Mouse (Mus musculus) megakaryocyte, embryonic 14.5 days (primary cell): ENCODE results near the gene Grin2b. TPM values are rescaled to one million over a fixed set of nuclear protein-coding genes. Genes with fewer than 3 reads are reported as not detected.

Source experiments
- H3K27me3 ChIP-seq: replicated peaks from 2 replicates; pipeline ENCODE3; 2012; ENCODE audit warnings: inconsistent platforms
- H3K36me3 ChIP-seq: replicated peaks from 2 replicates; pipeline ENCODE3; 2012; ENCODE audit warnings: low read length, inconsistent platforms, mixed read lengths
- H3K4me1 ChIP-seq: 2 replicates; pipeline ENCODE4 v1.6.1; 2012; ENCODE audit warnings: inconsistent platforms
- H3K4me3 ChIP-seq: replicated peaks from 2 replicates; pipeline ENCODE3; 2012; ENCODE audit warnings: moderate library complexity, mild to moderate bottlenecking, inconsistent platforms
- H3K9me3 ChIP-seq: 2 replicates; pipeline ENCODE4 v1.6.1; 2012; ENCODE audit warnings: inconsistent platforms
- FLI1 ChIP-seq: IDR thresholded peaks from 2 replicates; pipeline ENCODE4 v1.6.1; 2012; ENCODE audit warnings: low read length, inconsistent platforms, mixed read lengths
- GATA1 ChIP-seq: IDR thresholded peaks from 3 replicates; pipeline ENCODE4 v1.6.1; 2012; ENCODE audit warnings: mixed read lengths, low read length, inconsistent platforms, borderline replicate concordance
- polyA plus RNA-seq: library from polyadenylated mRNA; stranded (reverse); fragments of >175 nt; gene quantifications from 2 replicates; pipeline ENCODE4 v1.2.3, GENCODE M21; 2012; ENCODE audit warnings: low replicate concordance; ENCODE audit not compliant: insufficient read depth

The Grin2b gene
- polyA plus RNA-seq, 1 experiment = not detected

- no peaks in the 10 kb centered on the region for H3K36me3 ChIP-seq
- H3K9me3 ChIP-seq = peaks cover 40% of the 10 kb centered on the region
- no peaks in the 10 kb centered on the region for H3K4me1 ChIP-seq
- H3K27me3 ChIP-seq = no peaks in the 10 kb centered on the region
- no peak overlapping the region for H3K4me3 ChIP-seq
- TF ChIP-seq FLI1 = no peak
Measured at GRCm38 (mm10) chr6:136018962-136019361, 154.3 kb downstream of the Grin2b start.

- no peak for TF ChIP-seq FLI1
- no peak for TF ChIP-seq GATA1
- Histone ChIP-seq H3K4me1 (no peaks in the 10 kb centered on the region), H3K9me3 (peaks cover 46% of the 10 kb centered on the region), H3K36me3 (no peaks in the 10 kb centered on the region), H3K27me3 (no peaks in the 10 kb centered on the region), H3K4me3 (no peak overlapping the region)
Measured at GRCm38 (mm10) chr6:136013556-136014380, 159.5 kb downstream of the Grin2b start.

DNA sequence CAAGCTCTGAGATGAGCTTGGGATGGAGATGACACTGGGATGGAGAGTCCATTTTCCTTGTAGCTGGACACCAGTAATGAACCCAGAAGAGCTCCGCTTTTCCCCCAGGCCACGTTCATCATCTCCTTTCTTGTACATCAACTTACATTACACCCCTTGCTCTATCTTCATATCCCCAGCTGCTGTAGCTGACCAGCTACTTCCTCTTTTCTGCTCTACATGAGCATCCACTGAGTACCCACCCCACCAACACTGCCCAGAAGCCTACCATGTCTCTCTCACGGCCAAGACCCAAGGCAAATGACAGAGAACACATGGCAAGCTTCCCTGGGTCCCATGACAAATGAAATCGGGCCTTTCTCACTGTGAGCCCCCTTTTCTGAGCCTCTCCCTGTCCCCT, 161.8 kb downstream of the Grin2b start:
- peaks cover 45% of the 10 kb centered on the region for H3K9me3 ChIP-seq
- no peaks in the 10 kb centered on the region for H3K27me3 ChIP-seq
- H3K36me3 ChIP-seq = no peaks in the 10 kb centered on the region
- H3K4me1 ChIP-seq = no peaks in the 10 kb centered on the region
- TF ChIP-seq FLI1 (no peak), GATA1 (no peak)
- peak overlapping the region; percentile 24 for H3K4me3 ChIP-seq

DNA sequence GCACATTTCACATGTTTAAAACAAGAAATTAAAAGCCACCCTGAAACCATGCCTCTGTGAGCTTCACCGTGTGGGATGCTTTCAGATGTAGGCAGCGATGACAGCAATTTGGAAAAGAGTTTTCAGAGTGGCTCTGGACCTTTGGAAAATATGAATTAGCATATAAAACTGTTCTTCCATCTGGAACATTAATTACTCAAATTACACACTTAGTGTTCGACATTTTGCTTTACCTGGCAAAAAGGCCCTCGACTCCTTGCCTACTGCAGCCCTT, 162.3 kb downstream of the Grin2b start:
- H3K36me3 ChIP-seq = no peaks in the 10 kb centered on the region
- TF ChIP-seq FLI1 (no peak), GATA1 (no peak)
- H3K9me3 ChIP-seq = peaks cover 42% of the 10 kb centered on the region
- H3K27me3 ChIP-seq = no peaks in the 10 kb centered on the region
- no peak overlapping the region for H3K4me3 ChIP-seq
- no peaks in the 10 kb centered on the region for H3K4me1 ChIP-seq

DNA sequence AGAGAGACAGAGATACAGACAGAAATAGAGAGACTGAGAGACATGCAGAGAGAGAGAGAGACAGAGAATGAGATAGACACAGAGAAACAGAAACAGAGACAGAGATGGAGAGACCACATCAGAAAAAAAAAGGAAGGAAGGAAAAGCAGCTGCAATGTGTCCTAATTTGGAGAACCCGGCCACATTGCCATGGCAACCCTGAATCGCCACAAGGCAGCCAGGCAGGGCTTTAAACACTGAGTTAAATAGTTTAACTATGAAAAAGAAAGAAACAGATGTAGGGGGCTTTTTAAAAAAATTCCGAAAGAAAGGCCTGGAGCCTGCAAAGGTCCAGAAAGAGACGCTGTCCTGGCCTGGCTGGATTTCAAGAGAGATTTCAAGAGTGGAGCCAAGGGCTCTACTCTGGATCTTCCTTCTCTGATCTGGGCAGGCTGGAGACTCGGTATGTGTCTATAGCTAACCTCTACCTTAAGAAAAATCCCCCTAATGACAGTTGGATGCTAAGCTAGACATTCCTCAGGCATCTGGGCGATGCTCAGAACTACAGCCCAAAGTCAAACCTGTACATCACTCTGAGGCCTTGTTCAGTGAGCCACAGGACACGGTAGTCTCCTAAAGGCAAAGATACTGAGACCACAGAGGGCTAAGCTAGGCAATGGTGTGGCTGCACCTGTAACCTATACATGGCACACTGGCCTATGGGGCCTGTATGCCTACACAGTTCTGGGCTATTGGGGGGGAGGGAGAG, 162.8 kb downstream of the Grin2b start:
- H3K4me1 ChIP-seq = no peaks in the 10 kb centered on the region
- TF ChIP-seq GATA1 = no peak
- TF ChIP-seq FLI1 = no peak
- peaks cover 45% of the 10 kb centered on the region for H3K9me3 ChIP-seq
- H3K4me3 ChIP-seq = no peak overlapping the region
- no peaks in the 10 kb centered on the region for H3K36me3 ChIP-seq
- no peaks in the 10 kb centered on the region for H3K27me3 ChIP-seq

DNA sequence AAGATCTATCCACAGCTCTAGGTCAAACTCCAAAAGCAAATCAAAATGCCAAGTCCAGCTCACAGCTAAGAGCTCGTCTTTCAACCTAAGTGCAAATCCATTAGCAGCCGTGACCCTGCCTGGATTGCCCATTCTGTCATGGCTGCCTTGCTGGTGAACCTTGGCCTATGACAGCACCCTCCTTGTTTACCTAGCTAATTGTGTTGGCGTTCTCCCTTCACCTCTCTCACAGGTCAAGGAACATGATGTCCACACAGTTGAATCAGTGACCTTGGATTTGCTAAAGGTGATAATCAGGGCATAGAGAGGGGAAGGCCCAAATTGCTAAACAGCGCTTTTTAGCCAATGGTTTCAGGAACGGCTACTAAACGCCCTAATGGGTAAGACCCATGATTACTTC, 165.2 kb downstream of the Grin2b start:
- H3K27me3 ChIP-seq = no peaks in the 10 kb centered on the region
- no peak overlapping the region for H3K4me3 ChIP-seq
- no peaks in the 10 kb centered on the region for H3K4me1 ChIP-seq
- peaks cover 42% of the 10 kb centered on the region for H3K9me3 ChIP-seq
- no peak for TF ChIP-seq GATA1
- TF ChIP-seq FLI1 = no peak
- H3K36me3 ChIP-seq = no peaks in the 10 kb centered on the region

GRCm38 (mm10) chr6:135994691-135995090, 178.6 kb downstream of the Grin2b start:
- Histone ChIP-seq H3K4me1 (no peaks in the 10 kb centered on the region), H3K36me3 (no peaks in the 10 kb centered on the region), H3K9me3 (peaks cover 18% of the 10 kb centered on the region), H3K27me3 (no peaks in the 10 kb centered on the region), H3K4me3 (no peak overlapping the region)
- TF ChIP-seq GATA1 (no peak), FLI1 (no peak)

- no peak overlapping the region for H3K4me3 ChIP-seq
- TF ChIP-seq GATA1 (no peak), FLI1 (no peak)
- peaks cover 18% of the 10 kb centered on the region for H3K9me3 ChIP-seq
- H3K27me3 ChIP-seq = no peaks in the 10 kb centered on the region
- H3K36me3 ChIP-seq = no peaks in the 10 kb centered on the region
- no peaks in the 10 kb centered on the region for H3K4me1 ChIP-seq
Measured at GRCm38 (mm10) chr6:135993897-135994296, 179.4 kb downstream of the Grin2b start.

DNA sequence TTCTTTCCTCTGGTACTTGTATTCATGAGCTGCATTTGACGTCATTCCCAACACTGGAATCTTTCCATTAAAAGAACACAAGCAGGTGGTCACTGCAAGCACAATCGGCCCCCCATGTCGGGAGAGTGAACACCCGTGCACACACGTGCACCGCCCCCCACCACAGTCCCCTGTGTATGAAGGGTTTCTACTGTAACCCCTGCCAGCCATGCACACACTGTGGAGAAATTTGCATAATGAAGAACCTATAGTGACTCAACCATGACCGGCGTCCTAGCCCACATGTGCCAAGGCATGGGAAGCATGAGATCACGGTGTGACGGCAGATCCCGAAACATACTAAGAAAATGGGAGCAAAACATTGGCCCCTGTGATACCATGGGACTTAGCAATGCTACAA, 179.9 kb downstream of the Grin2b start:
- H3K4me3 ChIP-seq = no peak overlapping the region
- no peaks in the 10 kb centered on the region for H3K27me3 ChIP-seq
- H3K9me3 ChIP-seq = peaks cover 18% of the 10 kb centered on the region
- no peaks in the 10 kb centered on the region for H3K4me1 ChIP-seq
- no peak for TF ChIP-seq GATA1
- no peaks in the 10 kb centered on the region for H3K36me3 ChIP-seq

GRCm38 (mm10) chr6:135976106-135976505, 197.2 kb downstream of the Grin2b start:
- Histone ChIP-seq H3K27me3 (no peaks in the 10 kb centered on the region), H3K4me1 (no peaks in the 10 kb centered on the region), H3K9me3 (peaks cover 22% of the 10 kb centered on the region), H3K4me3 (no peak overlapping the region), H3K36me3 (no peaks in the 10 kb centered on the region)
- TF ChIP-seq GATA1 (no peak), FLI1 (no peak)
